Mouse (Mus musculus) induced T-regulatory cell, adult 2 months (primary cell): ENCODE results near the gene Pih1d1.
"Not testable (repeated sequence)": the region's sequence is repeated elsewhere in the genome, so short reads cannot be mapped to it uniquely, and the experiment has no call there.

Experiments
- DNase-seq: peaks from one replicate; pipeline ENCODE4 v3.0.0-alpha.2; 2012; ENCODE audit warnings: low read depth

Pih1d1 gene

DNA sequence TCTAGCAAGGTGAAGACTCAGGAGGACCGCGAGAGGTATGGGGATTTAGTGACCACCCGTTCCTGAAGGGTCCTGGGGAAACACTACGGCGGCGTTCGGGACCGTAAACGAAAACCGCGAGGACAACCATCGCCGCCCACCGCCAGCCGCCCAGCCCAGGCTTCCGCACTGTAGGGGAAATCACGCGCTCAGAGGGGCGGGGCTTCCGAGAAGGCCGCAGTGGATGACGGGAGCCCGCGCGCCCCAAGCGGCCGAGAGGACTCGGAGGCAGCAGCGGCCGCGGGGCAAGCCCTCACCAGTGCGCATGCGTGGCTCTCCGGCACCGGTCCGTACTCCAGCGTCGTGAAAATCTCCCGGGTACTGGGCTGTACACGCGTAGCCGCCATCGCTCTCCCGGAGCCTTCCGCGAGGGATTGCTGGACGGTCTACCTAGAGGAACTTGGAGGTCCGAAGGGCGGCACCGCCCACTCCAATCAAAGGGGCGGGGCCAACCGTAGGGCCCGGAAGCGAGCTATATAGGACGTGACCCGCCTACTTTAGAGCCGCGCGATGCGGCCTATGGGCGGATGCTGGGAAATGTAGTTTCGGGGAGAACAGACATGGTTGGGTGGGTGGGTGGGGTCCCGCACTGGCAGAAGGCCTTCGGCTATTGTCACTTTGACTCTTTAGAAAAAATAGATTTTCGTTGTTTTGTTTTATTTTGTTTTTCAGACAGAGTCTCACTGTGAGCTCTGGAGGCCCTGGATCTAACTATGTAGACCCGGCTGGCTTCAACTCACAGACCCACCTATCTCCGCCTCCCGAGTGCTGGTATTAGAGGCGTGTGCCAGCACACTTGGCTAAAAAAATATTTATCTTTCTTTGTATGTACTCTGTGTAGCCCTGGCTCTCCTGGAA, at the start of gene Pih1d1, which contains the start of gene Aldh16a1:
Gene Pih1d1, plus strand, starts transcription at position 208 of the 897 bp plus-strand sequence.
Gene Aldh16a1, minus strand, starts transcription at position 489 of the 897 bp plus-strand sequence.
- DNase-seq: peak; percentile 99

- DNase-seq: no peak
Measured at GRCm38 (mm10) chr7:45104941-45105340, 49.2 kb upstream of the Pih1d1 start.

DNA sequence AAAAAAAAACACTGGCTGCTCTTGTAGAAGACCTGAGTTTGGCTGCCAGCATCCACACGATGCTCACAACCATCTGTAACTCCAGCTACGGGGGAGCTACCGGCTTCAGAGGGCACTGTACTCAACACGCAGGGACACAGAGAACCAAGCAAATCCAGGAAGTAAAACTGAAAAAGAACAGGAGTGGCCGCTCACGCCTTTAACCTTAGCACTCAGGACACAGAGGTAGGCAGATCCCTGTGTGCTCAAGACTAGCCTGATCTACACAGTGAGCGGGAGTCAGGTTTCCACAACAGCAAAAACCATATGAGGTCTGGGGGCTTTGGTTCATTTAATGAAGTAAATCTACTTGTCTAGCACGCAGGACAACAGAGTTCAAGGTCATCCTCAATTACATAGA, 48.6 kb upstream of the Pih1d1 start:
- no peak for DNase-seq

GRCm38 (mm10) chr7:45106441-45106840, 47.7 kb upstream of the Pih1d1 start:
- no peak for DNase-seq

DNA sequence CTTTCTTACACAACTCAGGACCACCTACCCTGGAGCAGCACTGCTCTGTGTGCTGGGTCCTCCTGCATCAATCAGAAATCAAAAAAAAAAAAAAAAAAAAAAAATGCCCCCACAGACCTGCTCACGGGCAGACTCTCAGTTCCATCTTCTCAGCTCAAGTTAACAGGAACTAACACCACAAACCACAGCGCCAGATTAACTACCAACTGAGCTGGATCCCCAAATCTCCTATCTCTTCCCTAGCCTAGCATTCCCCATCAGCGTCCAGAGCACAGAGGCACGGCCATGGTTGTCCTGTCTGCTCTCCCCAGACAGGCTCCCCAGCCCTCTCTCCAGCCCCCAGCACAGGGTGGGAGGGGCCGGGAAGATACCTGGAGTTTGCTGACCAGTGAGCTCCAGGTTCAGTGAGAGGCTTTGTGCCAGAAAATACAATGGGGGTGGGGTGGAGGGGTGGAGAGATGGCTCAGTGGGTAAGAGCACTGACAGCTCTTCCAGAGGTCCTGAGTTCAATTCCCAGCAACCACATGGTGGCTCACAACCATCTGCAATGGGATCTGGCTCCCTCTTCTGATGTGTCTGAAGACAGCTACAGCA, 47.0 kb upstream of the Pih1d1 start:
- no peak for DNase-seq

DNA sequence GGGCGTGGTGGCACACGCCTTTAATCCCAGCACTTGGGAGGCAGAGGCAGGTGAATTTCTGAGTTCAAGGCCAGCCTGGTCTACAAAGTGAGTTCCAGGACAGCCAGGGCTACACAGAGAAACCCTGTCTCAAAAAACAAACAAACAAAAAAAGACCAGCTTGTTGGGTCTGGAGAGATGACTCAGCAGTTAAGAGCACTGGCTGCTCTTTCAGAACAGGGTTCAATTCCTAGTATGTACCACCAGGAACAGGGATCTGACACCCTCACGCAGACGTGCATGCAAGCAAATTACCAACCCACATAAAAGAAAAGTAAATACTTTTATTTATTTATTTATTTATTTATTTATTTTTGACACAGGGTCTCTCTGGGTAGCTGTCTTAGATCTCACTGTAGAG, 44.0 kb upstream of the Pih1d1 start:
- DNase-seq: not testable (repeated sequence)

GRCm38 (mm10) chr7:45111940-45112339, 42.2 kb upstream of the Pih1d1 start:
- no peak for DNase-seq

GRCm38 (mm10) chr7:45112529-45112928, 41.6 kb upstream of the Pih1d1 start:
- no peak for DNase-seq

DNA sequence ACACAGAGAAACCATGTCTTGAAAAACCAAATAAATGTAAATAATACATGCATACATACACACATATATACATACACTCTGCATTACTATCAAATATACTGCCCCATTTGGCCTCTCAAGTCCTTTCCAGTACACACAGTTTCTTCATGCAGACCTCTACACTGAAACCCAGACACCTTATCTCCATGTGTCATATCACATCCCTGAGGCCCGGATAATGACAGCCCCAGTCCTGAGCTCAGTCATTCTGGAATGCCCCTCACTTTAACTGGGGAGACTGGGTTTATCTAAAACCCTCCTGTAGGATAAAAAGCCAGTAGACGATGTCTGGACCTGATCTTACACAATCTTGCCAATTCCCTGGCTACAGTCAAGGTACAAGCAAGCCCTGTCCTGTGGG, 40.6 kb upstream of the Pih1d1 start:
- DNase-seq: no peak

DNA sequence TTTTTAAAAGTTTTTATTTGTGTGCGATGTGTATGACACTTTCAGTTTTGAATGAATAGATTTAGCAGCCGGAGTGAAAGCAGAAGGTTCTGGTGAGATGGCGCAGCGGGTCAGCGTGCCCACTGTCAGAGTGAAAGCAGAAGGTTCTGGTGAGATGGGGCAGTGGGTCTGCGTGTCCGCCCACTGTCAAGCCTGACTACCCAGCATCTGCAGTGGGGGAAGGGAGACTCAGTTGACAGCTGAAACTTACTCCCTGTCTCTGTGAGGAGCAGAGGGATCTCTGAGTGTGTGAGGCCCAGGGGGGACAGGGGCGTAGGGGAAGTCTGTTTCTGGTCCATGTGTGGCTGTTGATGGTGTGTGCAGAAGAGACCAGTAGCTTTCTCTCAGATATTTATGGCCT, 36.5 kb upstream of the Pih1d1 start:
- no peak for DNase-seq

GRCm38 (mm10) chr7:45118336-45118735, 35.8 kb upstream of the Pih1d1 start:
- no peak for DNase-seq

- peak; percentile 59 for DNase-seq
Measured at GRCm38 (mm10) chr7:45119780-45120709, 34.1 kb upstream of the Pih1d1 start.

DNA sequence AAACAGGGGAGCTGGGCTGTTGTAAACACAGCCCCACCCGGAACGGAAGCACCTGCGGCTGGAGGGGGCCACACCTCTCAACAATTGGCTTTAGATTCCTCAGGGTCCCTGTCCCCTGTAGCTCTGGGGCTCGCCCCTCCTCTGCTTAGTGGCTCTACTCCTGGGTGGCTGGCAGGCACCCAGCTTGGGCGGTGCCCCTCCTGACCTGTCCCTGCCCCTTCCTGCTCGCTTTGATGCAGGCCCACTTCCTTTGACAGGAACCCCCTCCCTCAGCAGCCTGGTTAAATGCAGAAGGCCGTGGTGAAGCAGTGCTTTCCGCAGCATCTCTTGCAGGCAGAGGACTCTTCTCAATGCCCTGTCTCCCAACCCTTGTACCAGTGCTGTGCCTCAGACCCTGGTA, 32.7 kb upstream of the Pih1d1 start:
- peak; percentile 87 for DNase-seq

DNA sequence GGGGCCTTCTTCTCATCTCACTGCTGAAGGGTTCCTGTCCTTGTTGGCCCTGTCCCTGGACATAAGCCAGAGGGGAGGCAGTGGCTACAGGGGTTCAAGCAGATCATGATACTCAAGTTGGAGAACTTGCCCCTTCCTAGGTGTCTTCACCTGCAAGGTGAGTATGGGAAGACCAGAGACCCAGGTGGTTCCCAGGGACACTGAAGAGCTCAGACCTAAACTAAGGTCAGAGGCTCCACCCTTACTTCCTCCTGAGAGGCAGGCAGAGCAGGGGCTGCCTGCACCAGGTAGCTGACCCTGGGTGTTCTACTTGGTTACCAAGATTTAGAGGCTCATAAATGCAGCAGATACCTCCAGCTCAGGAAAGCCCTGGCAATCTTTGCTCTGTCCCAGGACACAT, 32.1 kb upstream of the Pih1d1 start:
- DNase-seq: no peak

- peak; percentile 29 for DNase-seq
Measured at GRCm38 (mm10) chr7:45122561-45123185, 31.4 kb upstream of the Pih1d1 start.

DNA sequence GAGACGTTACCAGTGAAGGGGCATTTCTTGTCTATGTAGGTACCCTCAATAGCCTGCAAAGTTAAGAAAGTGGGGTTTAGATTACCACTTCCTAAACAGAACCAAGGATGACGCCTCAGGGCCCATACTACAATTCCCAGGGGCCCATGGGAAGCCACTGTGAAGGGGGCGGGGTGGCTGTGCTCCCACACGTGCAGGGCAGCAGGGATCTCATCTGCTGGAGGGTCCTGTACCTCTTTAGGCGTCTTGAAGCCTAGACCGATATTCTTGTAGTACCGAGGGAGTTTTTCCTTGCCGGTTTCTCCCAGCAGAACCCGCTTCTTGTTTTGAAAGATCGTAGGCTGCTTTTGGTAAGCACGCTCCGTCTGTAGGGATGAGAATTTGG, 30.9 kb upstream of the Pih1d1 start:
- DNase-seq: peak; percentile 57

DNA sequence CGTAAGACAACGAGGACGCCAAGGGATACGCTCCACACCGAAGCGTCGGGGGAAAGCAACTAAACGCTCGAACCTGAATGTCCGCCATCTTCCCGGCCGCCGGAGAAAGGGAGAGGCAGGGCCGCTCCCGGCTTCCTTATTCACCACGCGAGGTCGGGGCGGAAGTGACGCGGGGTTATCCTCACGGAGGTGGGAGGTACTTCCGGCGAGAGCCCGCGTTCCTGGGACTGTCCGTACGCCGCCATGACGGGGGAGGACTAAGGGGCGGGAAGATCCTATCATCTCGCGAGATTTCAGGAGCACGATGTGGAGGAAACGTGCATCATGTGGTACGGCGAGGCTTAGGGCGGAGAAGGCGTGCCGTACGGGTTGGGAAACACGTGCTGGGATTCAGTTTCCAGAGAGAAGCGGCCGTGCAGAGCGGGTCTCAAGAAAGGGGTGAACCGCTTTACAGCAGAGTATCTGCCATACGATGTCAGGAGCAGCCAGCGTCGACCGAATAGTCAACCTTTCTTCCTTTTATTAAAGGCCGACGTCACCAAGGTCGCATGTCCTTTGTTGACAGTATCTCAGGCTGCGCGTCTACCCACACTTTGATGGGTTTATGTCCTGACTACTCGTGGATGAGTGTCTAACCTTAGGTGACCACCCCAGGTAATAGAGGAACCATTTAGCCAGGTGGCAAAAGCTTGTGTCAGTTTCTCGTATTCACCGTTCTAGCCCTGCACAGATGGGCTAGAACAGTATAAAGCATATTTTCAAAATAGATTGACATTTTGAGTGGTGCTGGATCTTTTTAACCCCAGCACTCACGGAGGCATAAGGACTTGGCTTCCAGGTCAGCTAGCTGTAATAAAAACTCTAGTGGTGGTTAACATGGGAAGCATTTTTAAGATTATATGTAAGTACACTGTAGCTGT, 29.6 kb upstream of the Pih1d1 start, which contains the start of gene Rps11:
Gene Rps11, minus strand, starts transcription at position 216 of the 920 bp plus-strand sequence.
- DNase-seq: peak; percentile 100

- peak; percentile 77 for DNase-seq
Measured at GRCm38 (mm10) chr7:45125144-45125600, 28.9 kb upstream of the Pih1d1 start.

DNA sequence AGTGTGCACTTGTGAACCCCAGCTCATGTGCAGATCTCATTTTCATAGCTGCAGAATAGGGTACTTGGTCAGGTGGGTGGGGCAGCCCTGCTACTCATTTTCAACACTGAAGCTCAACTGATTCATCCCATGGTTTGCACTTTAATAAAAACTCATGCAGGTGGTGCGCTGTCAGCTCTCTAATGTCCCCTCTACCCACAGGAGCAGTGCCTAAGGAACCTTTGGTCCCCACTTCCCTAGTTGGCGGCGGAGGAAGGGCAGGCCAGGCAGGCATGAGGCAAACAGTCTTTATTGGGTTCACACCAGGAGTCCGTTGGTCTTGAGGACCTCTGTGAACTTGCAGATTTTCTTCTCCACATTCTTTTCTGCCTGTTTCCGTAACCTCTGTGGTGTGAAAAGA, 28.5 kb upstream of the Pih1d1 start:
- DNase-seq: not testable (repeated sequence)

DNA sequence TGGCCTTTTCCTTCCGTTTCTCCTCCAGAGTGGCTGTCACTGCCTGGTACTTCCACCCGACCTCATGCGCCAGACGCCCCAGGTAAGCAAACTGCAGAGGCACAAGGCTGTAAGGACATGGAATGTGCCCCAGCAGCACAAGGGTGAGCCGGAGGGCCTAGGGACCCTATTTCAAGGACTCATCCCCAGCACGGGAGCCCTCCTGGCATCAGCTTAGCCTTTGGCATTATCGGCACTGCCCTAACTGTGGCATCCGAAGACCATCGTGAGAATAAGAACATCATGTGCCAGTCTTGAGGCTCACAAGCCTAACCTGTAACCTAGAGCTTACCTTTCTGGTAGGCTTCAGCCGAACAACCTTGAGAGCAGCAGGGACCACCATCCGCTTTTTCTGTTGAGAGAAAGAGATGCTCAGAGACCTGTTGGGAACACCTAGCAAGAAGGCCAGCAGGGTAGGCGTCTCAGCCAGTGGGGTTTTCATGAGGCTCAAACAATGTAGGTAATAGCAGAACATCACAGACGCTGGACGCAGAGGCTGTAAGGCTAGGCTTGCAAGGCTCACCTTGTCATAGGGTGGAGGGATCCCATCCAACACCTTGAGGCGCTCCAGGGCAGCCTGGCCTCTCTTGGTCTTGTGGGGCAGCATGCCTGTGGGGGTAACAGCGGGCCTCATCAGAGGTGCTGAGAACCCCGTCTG, 27.8 kb upstream of the Pih1d1 start:
- peak; percentile 34 for DNase-seq
